In the genomic region with DNA sequence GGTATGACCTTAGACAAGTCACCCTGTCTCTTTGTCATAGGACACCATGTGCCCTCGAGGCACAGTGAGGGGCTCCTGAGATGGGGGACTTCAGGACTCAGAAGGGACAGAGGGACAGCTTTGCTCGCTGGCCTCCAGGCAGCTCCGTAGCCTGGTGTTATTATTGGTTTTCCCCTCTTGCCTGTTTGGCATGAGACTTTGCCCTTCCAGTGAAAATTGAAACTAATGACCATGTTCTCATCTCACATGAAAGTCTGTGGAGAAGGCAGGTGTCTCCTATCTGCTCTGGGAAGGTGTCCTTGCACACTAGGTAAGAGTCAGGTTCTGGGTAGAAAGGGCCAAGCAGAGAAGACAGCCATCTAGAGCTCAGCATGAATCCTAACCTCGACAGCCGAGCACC, we compare ENCODE assay signal across 21 mouse cellular contexts.
DNase-seq lines count a peak whose midpoint lies in the region; ATAC-seq lines count a peak whose summit lies in the region.
"Had no signal": no experiment of that assay in that cellular context is flagged by ENCODE, and none has a peak within 500 bp of the region (broad histone marks: within the 10 kb centered on the region; RNA-seq: fewer than 3 reads in every experiment).

No protein-coding gene starts in this region.

- 70% methylated on average over 5 of the region's 5 CpGs for WGBS in forebrain, embryonic 10.5 days
- WGBS in forebrain, embryonic 15.5 days = 61% methylated on average over 5 of the region's 5 CpGs
- 75% methylated on average over 5 of the region's 5 CpGs for WGBS in heart, embryonic 10.5 days
- WGBS in limb, embryonic 12.5 days = 69% methylated on average over 5 of the region's 5 CpGs

- no peaks in the 10 kb centered on the region for H3K9me3 ChIP-seq in forebrain, embryonic 10.5 days
- H3K9me3 ChIP-seq in forebrain, embryonic 15.5 days = no peaks in the 10 kb centered on the region
- no peaks in the 10 kb centered on the region for H3K9me3 ChIP-seq in heart, embryonic 10.5 days
- no peaks in the 10 kb centered on the region for H3K9me3 ChIP-seq in limb, embryonic 12.5 days
- H3K9me3 ChIP-seq: embryonic facial prominence, embryonic 15.5 days; G1E; heart, embryonic 12.5 days; hindbrain, embryonic 10.5 days had no signal

- H3K4me2 ChIP-seq in forebrain, embryonic 15.5 days (replicated peaks) = no peak overlapping the region
- H3K4me2 ChIP-seq in limb, embryonic 12.5 days = no peak overlapping the region
- H3K4me2 ChIP-seq: embryonic facial prominence, embryonic 15.5 days; heart, embryonic 12.5 days; hindbrain, embryonic 14.5 days had no signal

- no peak overlapping the region for H3K9ac ChIP-seq in forebrain, embryonic 15.5 days (replicated peaks)
- H3K9ac ChIP-seq in limb, embryonic 12.5 days (replicated peaks) = no peak overlapping the region
- H3K9ac ChIP-seq: embryonic facial prominence, embryonic 15.5 days; heart, embryonic 12.5 days; hindbrain, embryonic 14.5 days had no signal

- no peak for ATAC-seq in forebrain, embryonic 15.5 days (replicated peaks)
- ATAC-seq in limb, embryonic 12.5 days (ENCODE audit: insufficient number of reproducible peaks, insufficient read depth, low FRiP score, low TSS enrichment, low read depth) = no peak
- ATAC-seq: CD4-positive, CD25-positive, alpha-beta regulatory T cell, adult 4 months; forebrain, embryonic 16.5 days had no signal

- peaks cover 27% of the 10 kb centered on the region for H3K4me1 ChIP-seq in forebrain, embryonic 10.5 days
- H3K4me1 ChIP-seq in forebrain, embryonic 15.5 days = no peaks in the 10 kb centered on the region
- H3K4me1 ChIP-seq in heart, embryonic 10.5 days = peaks cover 44% of the 10 kb centered on the region
- H3K4me1 ChIP-seq in brown adipose tissue, adult 24 weeks (ENCODE audit: control insufficient read depth, insufficient read depth, insufficient read length, low read length) = peaks cover 12% of the 10 kb centered on the region
- H3K4me1 ChIP-seq in limb, embryonic 12.5 days (replicated peaks) = peaks cover 25% of the 10 kb centered on the region

- DNase-seq in forebrain, embryonic 10.5 days (ENCODE audit: extremely low spot score, low spot score) = no peak
- DNase-seq in heart, embryonic 10.5 days (ENCODE audit: low spot score) = no peak
- no peak for DNase-seq in heart, adult 11 months
- DNase-seq in kidney, adult 8-10 months = no peak
- DNase-seq: adrenal gland, adult 8-10 months; adrenal gland, postnatal 36 days; B cell, adult 2 months; cerebellum, adult 11 months; cerebellum, adult 8-10 months; cerebellum, postnatal 14 days had no signal

- H3K36me3 ChIP-seq in forebrain, embryonic 10.5 days (replicated peaks) = no peaks in the 10 kb centered on the region
- H3K36me3 ChIP-seq in forebrain, embryonic 15.5 days = no peaks in the 10 kb centered on the region
- H3K36me3 ChIP-seq in heart, embryonic 10.5 days = no peaks in the 10 kb centered on the region
- H3K36me3 ChIP-seq in limb, embryonic 12.5 days = no peaks in the 10 kb centered on the region
- H3K36me3 ChIP-seq: embryonic facial prominence, embryonic 15.5 days; G1E; heart, embryonic 12.5 days; hindbrain, embryonic 10.5 days had no signal

- peak overlapping the region; percentile 33; the same call in 1 of the 2 replicates for H3K27ac ChIP-seq in forebrain, embryonic 10.5 days
- no peak overlapping the region for H3K27ac ChIP-seq in forebrain, embryonic 15.5 days (replicated peaks)
- 0 out of 2 replicates have a peak overlapping the region, but pooled peaks have one; percentile 8 for H3K27ac ChIP-seq in heart, embryonic 10.5 days
- peak overlapping the region; percentile 82 for H3K27ac ChIP-seq in brown adipose tissue, adult 24 weeks (replicated peaks; ENCODE audit: low read depth, low read length)
- H3K27ac ChIP-seq in limb, embryonic 12.5 days = 0 out of 2 replicates have a peak overlapping the region, but pooled peaks have one; percentile 23
- H3K27ac ChIP-seq: embryonic facial prominence, embryonic 15.5 days; hindbrain, embryonic 14.5 days had no signal

- peaks cover 43% of the 10 kb centered on the region for H3K27me3 ChIP-seq in forebrain, embryonic 10.5 days (ENCODE audit: poor library complexity, severe bottlenecking)
- H3K27me3 ChIP-seq in forebrain, embryonic 15.5 days = no peaks in the 10 kb centered on the region
- H3K27me3 ChIP-seq in heart, embryonic 10.5 days (ENCODE audit: insufficient read depth, poor library complexity, severe bottlenecking) = peaks cover 51% of the 10 kb centered on the region
- 0 out of 2 replicates have a peak, but pooled peaks cover 3% of the 10 kb centered on the region for H3K27me3 ChIP-seq in limb, embryonic 12.5 days
- H3K27me3 ChIP-seq: embryonic facial prominence, embryonic 15.5 days had no signal

- no peak overlapping the region for H3K4me3 ChIP-seq in forebrain, embryonic 10.5 days
- no peak overlapping the region for H3K4me3 ChIP-seq in forebrain, embryonic 15.5 days
- H3K4me3 ChIP-seq in heart, embryonic 10.5 days = no peak overlapping the region
- H3K4me3 ChIP-seq in brown adipose tissue, adult 24 weeks (ENCODE audit: insufficient read depth, low read depth, low read length) = no peak overlapping the region
- H3K4me3 ChIP-seq in limb, embryonic 12.5 days (replicated peaks) = no peak overlapping the region
- H3K4me3 ChIP-seq: embryonic facial prominence, embryonic 15.5 days; erythroblast, embryonic 14.5 days; heart, embryonic 12.5 days; hindbrain, embryonic 10.5 days had no signal
